Mouse (Mus musculus) kidney, embryonic 16.5 days (tissue): ENCODE data around the gene Top2b. TPM values are rescaled to one million over a fixed set of nuclear protein-coding genes. Genes with fewer than 3 reads are reported as not detected.

Experiments
- ATAC-seq: fragments of 200-750 bp; cut with Nextera tagmentation; 2 replicates; pipeline ENCODE4 v1.8.0; 2017; ENCODE audit warnings: moderate TSS enrichment; ENCODE audit not compliant: low FRiP score, low TSS enrichment
- H3K27ac ChIP-seq: fragments of 300-500 bp; sonication (generic); 2 replicates; pipeline ENCODE4 v1.5.1; 2014; ENCODE audit warnings: low read length
- H3K27me3 ChIP-seq: fragments of 300-500 bp; sonication (generic); 2 replicates; pipeline ENCODE4 v1.6.1; 2014; ENCODE audit warnings: low read length, control low read depth, mixed read lengths; ENCODE audit not compliant: insufficient read depth
- H3K36me3 ChIP-seq: fragments of 300-500 bp; sonication (generic); 2 replicates; pipeline ENCODE4 v1.6.1; 2014; ENCODE audit warnings: low read length, control low read depth, mixed read lengths; ENCODE audit not compliant: insufficient read depth
- H3K4me1 ChIP-seq: fragments of 300-500 bp; sonication (generic); 2 replicates; pipeline ENCODE4 v1.6.1; 2014; ENCODE audit warnings: low read length, control low read depth, mixed read lengths; ENCODE audit not compliant: insufficient read depth
- H3K4me2 ChIP-seq: fragments of 300-500 bp; sonication (generic); replicated peaks from 2 replicates; pipeline ENCODE4 v1.6.1; 2014; ENCODE audit warnings: low read depth, low read length
- H3K4me3 ChIP-seq: fragments of 300-500 bp; sonication (generic); 2 replicates; pipeline ENCODE4 v1.5.1; 2014; ENCODE audit warnings: mild to moderate bottlenecking, low read length
- H3K9ac ChIP-seq: fragments of 300-500 bp; sonication (generic); replicated peaks from 2 replicates; pipeline ENCODE4 v1.6.1; 2014; ENCODE audit warnings: low read length
- H3K9me3 ChIP-seq: fragments of 300-500 bp; sonication (generic); 2 replicates; pipeline ENCODE4 v1.6.1; 2016; ENCODE audit warnings: low read length, control low read depth
- WGBS: fragments of 180-500 bp; shearing (Covaris S2); extraction: QIAGEN DNeasy Blood & Tissue Kit; methylation state at CpG from one replicate; pipeline ENCODE4 v1.1.7; 2014; 5-methylcytosine and 5-hydroxymethylcytosine counted together
- polyA plus RNA-seq: library from polyadenylated mRNA; unstranded; fragments of >200 nt; fragmentation: Nextera tagmentation; extraction: Ambion mirVana; gene quantifications from 2 replicates; pipeline ENCODE4 v1.2.1, GENCODE M21; 2015

Top2b gene
- 39.0 and 42.4 TPM in 2 replicates for polyA plus RNA-seq

- Histone ChIP-seq H3K4me1 (peaks cover 24% of the 10 kb centered on the region), H3K9ac (peak within 1 kb of the TSS; percentile 89), H3K9me3 (no peaks in the 10 kb centered on the region), H3K4me2 (peak within 1 kb of the TSS; percentile 80), H3K27ac (peak within 1 kb of the TSS; percentile 99), H3K36me3 (no peaks in the 10 kb centered on the region), H3K27me3 (no peaks in the 10 kb centered on the region), H3K4me3 (peak within 1 kb of the TSS; percentile 81)
- under 1% methylated on average over 32 of the region's 32 CpGs for WGBS
- peak; percentile 99 for ATAC-seq
Measured at GRCm38 (mm10) chr14:16364878-16365337, at the start of gene Top2b. Top2b (plus strand) TSS chr14:16365179.

- Histone ChIP-seq H3K27me3 (no peaks in the 10 kb centered on the region), H3K4me1 (peaks cover 6% of the 10 kb centered on the region; the same call in 1 of the 2 replicates), H3K4me3 (no peak overlapping the region), H3K9ac (no peak overlapping the region), H3K4me2 (no peak overlapping the region), H3K36me3 (no peaks in the 10 kb centered on the region), H3K27ac (no peak overlapping the region; the same call in 1 of the 2 replicates), H3K9me3 (no peaks in the 10 kb centered on the region)
- ATAC-seq: no peak
- 65% methylated on average over 1 of the region's 1 CpGs for WGBS
Measured at GRCm38 (mm10) chr14:16316715-16317114, 48.3 kb upstream of the Top2b start.

- no peak overlapping the region for H3K9ac ChIP-seq
- ATAC-seq: no peak
- 77% methylated on average over 2 of the region's 2 CpGs for WGBS
- no peaks in the 10 kb centered on the region for H3K36me3 ChIP-seq
- H3K4me1 ChIP-seq: no peaks in the 10 kb centered on the region
- no peaks in the 10 kb centered on the region for H3K9me3 ChIP-seq
- no peak overlapping the region for H3K27ac ChIP-seq
- no peak overlapping the region for H3K4me2 ChIP-seq
- H3K27me3 ChIP-seq: no peaks in the 10 kb centered on the region
- H3K4me3 ChIP-seq: no peak overlapping the region
Measured at GRCm38 (mm10) chr14:16319818-16320217, 45.2 kb upstream of the Top2b start.

- H3K9me3 ChIP-seq: no peaks in the 10 kb centered on the region
- peaks cover 8% of the 10 kb centered on the region for H3K4me1 ChIP-seq
- no peaks in the 10 kb centered on the region for H3K36me3 ChIP-seq
- no peak overlapping the region for H3K4me2 ChIP-seq
- no peak overlapping the region for H3K27ac ChIP-seq
- WGBS: 87% methylated on average over 4 of the region's 4 CpGs
- H3K4me3 ChIP-seq: no peak overlapping the region
- no peaks in the 10 kb centered on the region for H3K27me3 ChIP-seq
- no peak overlapping the region for H3K9ac ChIP-seq
- no peak for ATAC-seq
Measured at GRCm38 (mm10) chr14:16324394-16324793, 40.6 kb upstream of the Top2b start.

- ATAC-seq: no peak
- Histone ChIP-seq H3K9me3 (no peaks in the 10 kb centered on the region), H3K4me3 (no peak overlapping the region), H3K27me3 (no peaks in the 10 kb centered on the region), H3K27ac (no peak overlapping the region), H3K36me3 (no peaks in the 10 kb centered on the region), H3K4me2 (no peak overlapping the region), H3K4me1 (peaks cover 10% of the 10 kb centered on the region), H3K9ac (no peak overlapping the region)
- 29% methylated on average over 1 of the region's 1 CpGs for WGBS
Measured at GRCm38 (mm10) chr14:16325208-16325607, 39.8 kb upstream of the Top2b start.

GRCm38 (mm10) chr14:16328531-16328930, 36.4 kb upstream of the Top2b start:
- WGBS: 16% methylated on average over 2 of the region's 2 CpGs
- H3K9me3 ChIP-seq: no peaks in the 10 kb centered on the region
- H3K4me2 ChIP-seq: no peak overlapping the region
- H3K27me3 ChIP-seq: no peaks in the 10 kb centered on the region
- peak; percentile 98 for ATAC-seq
- H3K36me3 ChIP-seq: no peaks in the 10 kb centered on the region
- H3K27ac ChIP-seq: peak overlapping the region; percentile 83
- no peak overlapping the region for H3K4me3 ChIP-seq
- peaks cover 10% of the 10 kb centered on the region for H3K4me1 ChIP-seq
- no peak overlapping the region for H3K9ac ChIP-seq

GRCm38 (mm10) chr14:16328959-16329480, 36.0 kb upstream of the Top2b start:
- Histone ChIP-seq H3K36me3 (no peaks in the 10 kb centered on the region), H3K4me3 (no peak overlapping the region), H3K27me3 (no peaks in the 10 kb centered on the region), H3K27ac (peak overlapping the region; percentile 83), H3K4me1 (peaks cover 10% of the 10 kb centered on the region), H3K4me2 (no peak overlapping the region), H3K9ac (peak overlapping the region; percentile 7; the same call in 1 of the 2 replicates), H3K9me3 (no peaks in the 10 kb centered on the region)
- 41% methylated on average over 5 of the region's 5 CpGs for WGBS
- peak; percentile 20; the same call in 1 of the 2 replicates for ATAC-seq

- no peak for ATAC-seq
- H3K27me3 ChIP-seq: no peaks in the 10 kb centered on the region
- peaks cover 10% of the 10 kb centered on the region for H3K4me1 ChIP-seq
- H3K9me3 ChIP-seq: no peaks in the 10 kb centered on the region
- H3K4me3 ChIP-seq: no peak overlapping the region
- WGBS: 51% methylated on average over 3 of the region's 3 CpGs
- H3K36me3 ChIP-seq: no peaks in the 10 kb centered on the region
- no peak overlapping the region; the same call in 1 of the 2 replicates for H3K27ac ChIP-seq
- no peak overlapping the region for H3K4me2 ChIP-seq
- H3K9ac ChIP-seq: no peak overlapping the region
Measured at GRCm38 (mm10) chr14:16329756-16330155, 35.2 kb upstream of the Top2b start.

- no peak for ATAC-seq
- no peaks in the 10 kb centered on the region for H3K27me3 ChIP-seq
- no peaks in the 10 kb centered on the region for H3K36me3 ChIP-seq
- no peak overlapping the region for H3K4me2 ChIP-seq
- H3K9ac ChIP-seq: no peak overlapping the region
- no peak overlapping the region for H3K27ac ChIP-seq
- no peaks in the 10 kb centered on the region for H3K9me3 ChIP-seq
- 89% methylated on average over 3 of the region's 3 CpGs for WGBS
- H3K4me1 ChIP-seq: peaks cover 10% of the 10 kb centered on the region; the same call in 1 of the 2 replicates
- H3K4me3 ChIP-seq: no peak overlapping the region
Measured at GRCm38 (mm10) chr14:16334260-16334659, 30.7 kb upstream of the Top2b start.

- Histone ChIP-seq H3K4me2 (no peak overlapping the region), H3K27me3 (no peaks in the 10 kb centered on the region), H3K27ac (no peak overlapping the region), H3K36me3 (no peaks in the 10 kb centered on the region), H3K9me3 (no peaks in the 10 kb centered on the region), H3K4me3 (no peak overlapping the region), H3K9ac (no peak overlapping the region), H3K4me1 (0 out of 2 replicates have a peak, but pooled peaks cover 6% of the 10 kb centered on the region)
- ATAC-seq: 0 out of 2 replicates have a peak, but pooled peaks have one; percentile 15
- 42% methylated on average over 3 of the region's 3 CpGs for WGBS
Measured at GRCm38 (mm10) chr14:16335835-16336417, 29.1 kb upstream of the Top2b start.
